ENCODE assay signal across 8 mouse cellular contexts in the genomic region with DNA sequence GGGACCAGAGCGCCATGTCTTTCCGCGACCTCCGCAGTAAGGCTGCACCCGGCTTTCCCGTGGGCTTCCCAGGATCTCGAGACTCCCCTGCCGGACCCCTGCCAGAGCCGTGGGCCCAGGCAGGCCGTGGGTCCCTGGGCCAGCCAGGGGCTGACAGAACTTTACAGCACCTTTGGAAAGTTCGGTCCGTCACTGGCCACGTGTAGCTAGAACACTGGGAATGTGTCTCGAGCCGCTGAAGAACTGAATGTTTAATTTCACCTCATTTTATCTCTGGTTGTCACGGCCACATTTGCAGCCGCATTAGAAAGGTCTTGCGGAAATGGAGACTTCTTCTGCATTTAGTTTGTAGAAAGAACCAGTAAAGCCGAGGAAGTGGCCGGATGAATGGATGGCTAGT. TPM values are rescaled to one million over a fixed set of nuclear protein-coding genes. Genes with fewer than 3 reads are reported as not detected.
DNase-seq lines count a peak whose midpoint lies in the region; ATAC-seq and TF ChIP-seq lines count a peak whose summit lies in the region.

No protein-coding gene starts in this region.

- dilution Hi-C loops in CH12.LX (cut with MboI; ENCODE audit: extremely low pct_ligation_motif_present, extremely low pct_unique_long_range_greater_than_20kb, low sequenced_read_pairs), result no loop called here

- 12% methylated on average over 20 of the region's 20 CpGs for WGBS in heart, embryonic 10.5 days
- WGBS in forebrain, embryonic 14.5 days, result 6% methylated on average over 20 of the region's 20 CpGs
- WGBS in liver, embryonic 16.5 days (ENCODE audit: insufficient replicate concordance), result 2% methylated on average over 20 of the region's 20 CpGs

- no peak for TF ChIP-seq RAD21 in CH12.LX (IDR thresholded peaks at IDR 0.05; ENCODE audit: low read depth, low read length)

- peak overlapping the region; percentile 89 for H3K9ac ChIP-seq in CH12.LX (ENCODE audit: insufficient read depth, low read depth)
- peak overlapping the region; percentile 74 for H3K9ac ChIP-seq in forebrain, embryonic 14.5 days (ENCODE audit: low read length)
- peak overlapping the region; percentile 79 for H3K9ac ChIP-seq in liver, embryonic 16.5 days (ENCODE audit: low read depth, low read length)

- DNase-seq in heart, embryonic 10.5 days (ENCODE audit: low spot score), result no peak
- no peak for DNase-seq in heart, postnatal 14 days
- no peak for DNase-seq in CH12.LX (ENCODE audit: extremely low read depth)
- DNase-seq in forebrain, embryonic 14.5 days (ENCODE audit: low spot score), result no peak
- DNase-seq in right cerebral cortex, postnatal 25 days, result no peak
- no peak for DNase-seq in adrenal gland, postnatal 14 days
- DNase-seq in cerebellum, postnatal 36 days, result no peak

- peaks cover 14% of the 10 kb centered on the region for H3K79me2 ChIP-seq in CH12.LX (replicated peaks; ENCODE audit: control insufficient read depth, extremely low read depth, insufficient read depth, poor library complexity, severe bottlenecking)

- intact Hi-C loops in heart, postnatal 14 days (cut with DNase I), result loop anchor here (2.0 to 10.0 kb wide), 5 partner anchors 24 to 306 kb away; partner anchors contain the start of genes Crebbp, Gm20695, Naa60 and Zfp174

- peaks cover 48% of the 10 kb centered on the region for H3K36me3 ChIP-seq in heart, embryonic 10.5 days
- peaks cover 42 to 66% of the 10 kb centered on the region in 2 experiments for H3K36me3 ChIP-seq in CH12.LX (replicated peaks in 1 of 2; ENCODE audit: control insufficient read depth in 1 of 2, insufficient read depth in 1 of 2, low read length in 1 of 2)
- peaks cover 41% of the 10 kb centered on the region for H3K36me3 ChIP-seq in forebrain, embryonic 14.5 days (ENCODE audit: control insufficient read depth, insufficient read depth, low read length)
- no peaks in the 10 kb centered on the region; the same call in 1 of the 2 replicates for H3K36me3 ChIP-seq in liver, embryonic 16.5 days (ENCODE audit: control insufficient read depth, insufficient read depth)

- peak overlapping the region; percentile 96 for H3K4me2 ChIP-seq in CH12.LX (ENCODE audit: insufficient read depth, low read depth, poor library complexity, severe bottlenecking)
- H3K4me2 ChIP-seq in forebrain, embryonic 14.5 days (ENCODE audit: low read length), result peak overlapping the region; percentile 90
- H3K4me2 ChIP-seq in liver, embryonic 16.5 days (ENCODE audit: low read depth, low read length), result peak overlapping the region; percentile 97

- no peak for TF ChIP-seq POLR2A in CH12.LX (IDR thresholded peaks at IDR 0.05; ENCODE audit: low read depth, low read length)

- no peaks in the 10 kb centered on the region for H3K27me3 ChIP-seq in heart, embryonic 10.5 days (ENCODE audit: insufficient read depth, poor library complexity, severe bottlenecking)
- no peaks in the 10 kb centered on the region for H3K27me3 ChIP-seq in CH12.LX (replicated peaks)
- no peaks in the 10 kb centered on the region for H3K27me3 ChIP-seq in forebrain, embryonic 14.5 days (replicated peaks; ENCODE audit: control insufficient read depth, insufficient read depth, low read length)
- no peaks in the 10 kb centered on the region for H3K27me3 ChIP-seq in liver, embryonic 16.5 days (ENCODE audit: control insufficient read depth, insufficient read depth, low read depth, low read length)

- H3K27ac ChIP-seq in heart, embryonic 10.5 days, result peak overlapping the region; percentile 89
- H3K27ac ChIP-seq in CH12.LX (ENCODE audit: insufficient read depth, low read depth), result no peak overlapping the region
- peak overlapping the region; percentile 68 for H3K27ac ChIP-seq in forebrain, embryonic 14.5 days (ENCODE audit: low read depth, low read length)
- peak overlapping the region; percentile 55; the same call in 1 of the 2 replicates for H3K27ac ChIP-seq in liver, embryonic 16.5 days (ENCODE audit: low read length)

- no peak for TF ChIP-seq CTCF in CH12.LX (conservative IDR thresholded peaks at IDR 0.05 in 1 of 2, IDR thresholded peaks at IDR 0.05 in 1 of 2; ENCODE audit: low read depth in 2 of 2, low read length in 2 of 2)

- no peak for TF ChIP-seq EP300 in CH12.LX (IDR thresholded peaks at IDR 0.05; ENCODE audit: low read length)

- no peaks in the 10 kb centered on the region for H3K9me3 ChIP-seq in heart, embryonic 10.5 days
- H3K9me3 ChIP-seq in CH12.LX (replicated peaks; ENCODE audit: low read length), result no peaks in the 10 kb centered on the region
- no peaks in the 10 kb centered on the region for H3K9me3 ChIP-seq in forebrain, embryonic 14.5 days (replicated peaks; ENCODE audit: control insufficient read depth, low read length)
- no peaks in the 10 kb centered on the region for H3K9me3 ChIP-seq in liver, embryonic 16.5 days (replicated peaks; ENCODE audit: control insufficient read depth, low read length)

- ATAC-seq in forebrain, embryonic 14.5 days, result no peak
- no peak for ATAC-seq in liver, embryonic 16.5 days (ENCODE audit: low read depth)

- peaks cover 11% of the 10 kb centered on the region for H3K4me1 ChIP-seq in heart, embryonic 10.5 days
- peaks cover 6 to 21% of the 10 kb centered on the region in 2 experiments for H3K4me1 ChIP-seq in CH12.LX (ENCODE audit: control insufficient read depth in 1 of 2, insufficient read depth in 2 of 2)
- 0 out of 2 replicates have a peak, but pooled peaks cover 6% of the 10 kb centered on the region for H3K4me1 ChIP-seq in forebrain, embryonic 14.5 days (ENCODE audit: control insufficient read depth, insufficient read depth, low read length)
- peaks cover 9% of the 10 kb centered on the region for H3K4me1 ChIP-seq in liver, embryonic 16.5 days (ENCODE audit: control insufficient read depth, low read depth, low read length)

- in situ Hi-C loops in CH12.LX (cut with MboI; ENCODE audit: low pct_ligation_motif_present, low pct_unique_long_range_greater_than_20kb, low sequenced_read_pairs), result no loop called here

- H3K4me3 ChIP-seq in heart, embryonic 10.5 days, result peak overlapping the region; percentile 63
- H3K4me3 ChIP-seq in CH12.LX (replicated peaks in 1 of 3; ENCODE audit: low read depth in 2 of 3, low read length in 2 of 3, poor library complexity in 1 of 3), result peak overlapping the region; percentile 65 to 93 (median 91)
- peak overlapping the region; percentile 62 for H3K4me3 ChIP-seq in forebrain, embryonic 14.5 days (ENCODE audit: low read depth, low read length)
- peak overlapping the region; percentile 75 for H3K4me3 ChIP-seq in liver, embryonic 16.5 days (ENCODE audit: low read depth, low read length)

TF ChIP-seq in CH12.LX, 34 proteins besides CTCF, POLR2A, EP300 and RAD21 (continues in another document):
- TF ChIP-seq MYC (IDR thresholded peaks at IDR 0.05; ENCODE audit: low read depth, low read length), result peak; percentile 43
- no peak for TF ChIP-seq MAZ (IDR thresholded peaks at IDR 0.05; ENCODE audit: low read depth, low read length)
- 0 out of 2 replicates have a peak, but pooled peaks have one; percentile 70 for TF ChIP-seq CHD1 (IDR thresholded peaks at IDR 0.05; ENCODE audit: low read depth, low read length)

RNA-seq across cellular contexts. Expression of gene Cluap1, which starts 0.5 kb away (rescaled TPM):
- polyA plus RNA-seq in heart, embryonic 10.5 days (2016; fragmentation: Nextera tagmentation; extraction: Ambion mirVana), result 13.8 and 16.1 TPM in 2 replicates
- 10 to 100 TPM in 1 of 2 experiments, 1 to 10 TPM in 1; 9.6 to 10.3 TPM for total RNA-seq in heart, postnatal 14 days (2021)
- total RNA-seq in CH12.LX (2012; rRNA removed), result 33.7 and 37.6 TPM in 2 replicates
- 46.5 and 47.9 TPM in 2 replicates for total RNA-seq in CH12.LX (2014; rRNA removed)
- 47.0 and 56.1 TPM in 2 replicates for polyA plus RNA-seq in CH12.LX (2012; ENCODE audit: insufficient read length, low read depth)
- polyA plus RNA-seq in forebrain, embryonic 14.5 days (2014; fragmentation: Nextera tagmentation; extraction: Ambion mirVana), result 35.1 and 35.6 TPM in 2 replicates
- 5.7 and 6.5 TPM in 2 replicates for polyA plus RNA-seq in liver, embryonic 16.5 days (2015; fragmentation: Nextera tagmentation; extraction: Ambion mirVana)
- total RNA-seq in adrenal gland, postnatal 14 days (2021), result 15.6 and 18.3 TPM in 2 replicates

RNA-seq across cellular contexts. Expression of gene 1700037C18Rik, which starts 0.6 kb away (rescaled TPM):
- polyA plus RNA-seq in heart, embryonic 10.5 days (2016; fragmentation: Nextera tagmentation; extraction: Ambion mirVana), result 7.0 and 7.4 TPM in 2 replicates
- 1 to 10 TPM; 3.8 to 3.9 TPM for total RNA-seq in heart, postnatal 14 days (2021)
- total RNA-seq in CH12.LX (2012; rRNA removed) (11.9 TPM in 2 replicates), CH12.LX (2014; rRNA removed) (15.9 and 18.1 TPM in 2 replicates)
- polyA plus RNA-seq in CH12.LX (2012; ENCODE audit: insufficient read length, low read depth), result 14.7 and 15.2 TPM in 2 replicates
- 9.6 and 10.0 TPM in 2 replicates for polyA plus RNA-seq in forebrain, embryonic 14.5 days (2014; fragmentation: Nextera tagmentation; extraction: Ambion mirVana)
- 1.8 and 1.9 TPM in 2 replicates for polyA plus RNA-seq in liver, embryonic 16.5 days (2015; fragmentation: Nextera tagmentation; extraction: Ambion mirVana)
- total RNA-seq in adrenal gland, postnatal 14 days (2021), result 3.0 and 3.3 TPM in 2 replicates

RNA-seq across cellular contexts. Expression of gene Gm20695, which starts 24.7 kb away (rescaled TPM):
- 0.71 and 1.4 TPM in 2 replicates for polyA plus RNA-seq in heart, embryonic 10.5 days (2016; fragmentation: Nextera tagmentation; extraction: Ambion mirVana)
- not detected for total RNA-seq in heart, postnatal 14 days (2021)
- total RNA-seq in CH12.LX (2012; rRNA removed) (0.88 and 0.89 TPM in 2 replicates), CH12.LX (2014; rRNA removed) (1.2 and 1.7 TPM in 2 replicates)
- polyA plus RNA-seq in CH12.LX (2012; ENCODE audit: insufficient read length, low read depth), result not detected in 2 replicates
- polyA plus RNA-seq in forebrain, embryonic 14.5 days (2014; fragmentation: Nextera tagmentation; extraction: Ambion mirVana), result 2.6 and 4.1 TPM in 2 replicates
- polyA plus RNA-seq in liver, embryonic 16.5 days (2015; fragmentation: Nextera tagmentation; extraction: Ambion mirVana), result 0.71 and 0.98 TPM in 2 replicates
- 0.86 and 1.4 TPM in 2 replicates for total RNA-seq in adrenal gland, postnatal 14 days (2021)

RNA-seq across cellular contexts. Expression of gene Zfp597, which starts 24.8 kb away (rescaled TPM):
- 5.4 and 6.5 TPM in 2 replicates for polyA plus RNA-seq in heart, embryonic 10.5 days (2016; fragmentation: Nextera tagmentation; extraction: Ambion mirVana)
- 10 to 100 TPM; 10.9 to 13.5 TPM for total RNA-seq in heart, postnatal 14 days (2021)
- total RNA-seq in CH12.LX (2012; rRNA removed), result 10.4 and 13.4 TPM in 2 replicates
- total RNA-seq in CH12.LX (2014; rRNA removed), result 17.5 and 17.8 TPM in 2 replicates
- polyA plus RNA-seq in CH12.LX (2012; ENCODE audit: insufficient read length, low read depth), result 10.5 and 11.0 TPM in 2 replicates
- polyA plus RNA-seq in forebrain, embryonic 14.5 days (2014; fragmentation: Nextera tagmentation; extraction: Ambion mirVana), result 12.6 and 14.3 TPM in 2 replicates
- polyA plus RNA-seq in liver, embryonic 16.5 days (2015; fragmentation: Nextera tagmentation; extraction: Ambion mirVana), result 2.2 and 2.5 TPM in 2 replicates
- total RNA-seq in adrenal gland, postnatal 14 days (2021), result 15.6 and 20.1 TPM in 2 replicates

RNA-seq across cellular contexts. Expression of gene Naa60, which starts 36.9 kb away (rescaled TPM):
- 39.2 and 43.6 TPM in 2 replicates for polyA plus RNA-seq in heart, embryonic 10.5 days (2016; fragmentation: Nextera tagmentation; extraction: Ambion mirVana)
- total RNA-seq in heart, postnatal 14 days (2021), result 10 to 100 TPM; 57.6 to 61.7 TPM
- total RNA-seq in CH12.LX (2012; rRNA removed) (31.9 and 39.0 TPM in 2 replicates), CH12.LX (2014; rRNA removed) (26.4 and 28.3 TPM in 2 replicates)
- 67.2 and 81.5 TPM in 2 replicates for polyA plus RNA-seq in CH12.LX (2012; ENCODE audit: insufficient read length, low read depth)
- 68.4 and 83.3 TPM in 2 replicates for polyA plus RNA-seq in forebrain, embryonic 14.5 days (2014; fragmentation: Nextera tagmentation; extraction: Ambion mirVana)
- polyA plus RNA-seq in liver, embryonic 16.5 days (2015; fragmentation: Nextera tagmentation; extraction: Ambion mirVana), result 22.7 and 24.1 TPM in 2 replicates
- 68.1 and 83.4 TPM in 2 replicates for total RNA-seq in adrenal gland, postnatal 14 days (2021)
